Mouse (Mus musculus): Measurements from ENCODE around the gene Casp7.

DNA sequence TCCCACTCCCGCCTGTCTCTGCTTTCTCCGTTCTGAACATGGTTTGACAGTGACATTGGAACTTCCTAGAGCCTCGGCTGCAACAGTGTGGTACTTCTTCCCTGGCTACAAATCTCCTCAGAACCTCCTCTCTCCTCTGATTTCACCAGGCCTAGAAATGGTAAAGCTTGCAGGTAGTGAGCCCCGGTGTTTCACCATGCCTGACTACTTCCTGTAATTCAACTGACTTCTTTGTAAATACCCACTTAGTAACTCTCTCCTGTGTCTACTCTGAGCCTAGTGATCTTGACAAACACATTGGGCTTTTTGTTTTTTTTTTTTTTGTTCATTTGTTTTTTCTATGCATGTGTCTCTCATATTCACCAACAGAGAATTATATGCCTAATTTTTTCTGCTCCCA, 57.9 kb downstream of the Casp7 start:
- TF ChIP-seq CTCF (IDR thresholded peaks at IDR 0.05 in 2 of 3, conservative IDR thresholded peaks at IDR 0.05 in 1 of 3; ENCODE audit: control insufficient read depth in 1 of 3, insufficient read depth in 1 of 3, low read depth in 2 of 3, low read length in 3 of 3, poor library complexity in 1 of 3, severe bottlenecking in 1 of 3) (no peak), CHD1 (IDR thresholded peaks at IDR 0.05; ENCODE audit: low read depth, low read length) (no peak), GABPA (IDR thresholded peaks at IDR 0.05; ENCODE audit: low read depth, low read length) (no peak), POLR2A (IDR thresholded peaks at IDR 0.05; ENCODE audit: control insufficient read depth in 1 of 2, insufficient read depth in 1 of 2, low read depth in 1 of 2, low read length in 2 of 2, poor library complexity in 1 of 2) (no peak), TAL1 (IDR thresholded peaks at IDR 0.05; ENCODE audit: low read length) (no peak), RCOR1 (IDR thresholded peaks at IDR 0.05; ENCODE audit: low read depth, low read length) (no peak), TBP (IDR thresholded peaks at IDR 0.05; ENCODE audit: low read depth, low read length) (no peak)
